Mouse (Mus musculus) MEL (cell line): ENCODE data around the gene Ing1. TPM values are rescaled to one million over a fixed set of nuclear protein-coding genes. Genes with fewer than 3 reads are reported as not detected.

Experiments
- DNase-seq: peaks from one replicate; pipeline ENCODE4 v3.0.0; 2011; ENCODE audit warnings: low read depth, low spot score
- H3K27ac ChIP-seq: 2 replicates; pipeline ENCODE4 v1.5.1; 2012; ENCODE audit warnings: low read depth, mild to moderate bottlenecking, control low read depth, low read length, moderate library complexity; ENCODE audit not compliant: control insufficient read depth
- H3K27me3 ChIP-seq, 2 experiments: fragments of 150-350 bp in 1 of 2; sonication (generic) in 1 of 2; 2 replicates each; pipeline ENCODE4 v1.6.1; 2012; ENCODE audit warnings: low read length in 2 of 2, mild to moderate bottlenecking in 2 of 2, improper control_type of control experiment in 1 of 2, moderate library complexity in 1 of 2; ENCODE audit not compliant: insufficient read depth in 2 of 2, control insufficient read depth in 1 of 2
- H3K36me3 ChIP-seq, 2 experiments: 2 replicates each; pipeline ENCODE4 v1.6.1; 2012 to 2014; ENCODE audit warnings: low read length in 2 of 2, improper control_type of control experiment in 1 of 2, inconsistent platforms in 1 of 2, mild to moderate bottlenecking in 1 of 2; ENCODE audit not compliant: insufficient read depth in 2 of 2, control insufficient read depth in 1 of 2
- H3K4me1 ChIP-seq, 2 experiments: fragments of 150-350 bp in 1 of 2; sonication (generic) in 1 of 2; 2 replicates each; pipeline ENCODE4 v1.6.1; 2012; ENCODE audit warnings: low read length in 2 of 2, improper control_type of control experiment in 1 of 2, mild to moderate bottlenecking in 1 of 2; ENCODE audit not compliant: insufficient read depth in 2 of 2, control insufficient read depth in 1 of 2
- H3K4me3 ChIP-seq, 2 experiments: fragments of 150-350 bp in 1 of 2; sonication (generic) in 1 of 2; 2 replicates each; pipeline ENCODE4 v1.5.1; 2012; ENCODE audit warnings: low read depth in 2 of 2, low read length in 2 of 2, mild to moderate bottlenecking in 2 of 2, moderate library complexity in 2 of 2, control low read depth in 1 of 2, improper control_type of control experiment in 1 of 2; ENCODE audit not compliant: control insufficient read depth in 1 of 2, insufficient read depth in 1 of 2
- H3K79me2 ChIP-seq: 2 replicates; pipeline ENCODE4 v1.6.1; 2012; ENCODE audit warnings: mild to moderate bottlenecking, low read length, moderate library complexity; ENCODE audit not compliant: control insufficient read depth, poor library complexity, insufficient read depth
- H3K9ac ChIP-seq: 2 replicates; pipeline ENCODE4 v1.6.1; 2012; ENCODE audit warnings: low read depth, mild to moderate bottlenecking, control low read depth, low read length, moderate library complexity; ENCODE audit not compliant: control insufficient read depth, poor library complexity, severe bottlenecking
- H3K9me3 ChIP-seq: fragments of 150-350 bp; sonication (generic); replicated peaks from 2 replicates; pipeline ENCODE4 v1.6.1; 2012; ENCODE audit warnings: mild to moderate bottlenecking, low read length, improper control_type of control experiment, moderate library complexity; ENCODE audit not compliant: insufficient read depth
- CHD1 ChIP-seq: IDR thresholded peaks from 2 replicates; pipeline ENCODE4 v1.6.1; 2012; ENCODE audit warnings: low read depth, mild to moderate bottlenecking, inconsistent platforms, low read length, improper control_type of control experiment
- CHD2 ChIP-seq: IDR thresholded peaks from 2 replicates; pipeline ENCODE4 v1.6.1; 2011; ENCODE audit warnings: low read length, improper control_type of control experiment
- CTCF ChIP-seq, 3 experiments: IDR thresholded peaks in 2 of 3; conservative IDR thresholded peaks in 1 of 3; 2 replicates each; pipeline ENCODE4 v1.5.1; 2011 to 2012; ENCODE audit warnings: low read length in 3 of 3, low read depth in 2 of 3, mild to moderate bottlenecking in 2 of 3, improper control_type of control experiment in 1 of 3, inconsistent platforms in 1 of 3, mixed read lengths in 1 of 3, moderate library complexity in 1 of 3; ENCODE audit not compliant: control insufficient read depth in 1 of 3, insufficient read depth in 1 of 3, poor library complexity in 1 of 3, severe bottlenecking in 1 of 3
- E2F4 ChIP-seq: IDR thresholded peaks from 2 replicates; pipeline ENCODE4 v1.6.1; 2011; ENCODE audit warnings: low read depth, low read length, improper control_type of control experiment, borderline replicate concordance
- ELF1 ChIP-seq: IDR thresholded peaks from 2 replicates; pipeline ENCODE4 v1.6.1; 2014; ENCODE audit warnings: low read depth, mild to moderate bottlenecking, inconsistent platforms, low read length, improper control_type of control experiment, moderate library complexity
- EP300 ChIP-seq, 2 experiments: IDR thresholded peaks; 2 replicates each; pipeline ENCODE4 v1.6.1; 2011; ENCODE audit warnings: improper control_type of control experiment in 2 of 2, low read length in 2 of 2, low read depth in 1 of 2, mild to moderate bottlenecking in 1 of 2
- JUND ChIP-seq: IDR thresholded peaks from 2 replicates; pipeline ENCODE4 v1.6.1; 2011; ENCODE audit warnings: low read depth, mild to moderate bottlenecking, improper control_type of control experiment, low read length
- MAX ChIP-seq: IDR thresholded peaks from 2 replicates; pipeline ENCODE4 v1.6.1; 2011; ENCODE audit warnings: low read length, improper control_type of control experiment
- MAZ ChIP-seq: IDR thresholded peaks from 2 replicates; pipeline ENCODE4 v1.6.1; 2012; ENCODE audit warnings: low read depth, mild to moderate bottlenecking, inconsistent platforms, low read length, improper control_type of control experiment
- MXI1 ChIP-seq: IDR thresholded peaks from 2 replicates; pipeline ENCODE4 v1.6.1; 2011; ENCODE audit warnings: mild to moderate bottlenecking, low read depth, low read length, improper control_type of control experiment
- MYB ChIP-seq: IDR thresholded peaks from 2 replicates; pipeline ENCODE4 v1.6.1; 2011; ENCODE audit warnings: mild to moderate bottlenecking, low read depth, low read length, improper control_type of control experiment
- MYC ChIP-seq: IDR thresholded peaks from 2 replicates; pipeline ENCODE4 v1.6.1; 2011; ENCODE audit warnings: low read depth, mild to moderate bottlenecking, low read length, improper control_type of control experiment, moderate library complexity
- NELFE ChIP-seq: IDR thresholded peaks from 2 replicates; pipeline ENCODE4 v1.6.1; 2011; ENCODE audit warnings: low read depth, low read length, improper control_type of control experiment
- POLR2A ChIP-seq, 2 experiments: IDR thresholded peaks; 2 replicates each; pipeline ENCODE4 v1.6.1; 2011 to 2012; ENCODE audit warnings: low read length in 2 of 2, mild to moderate bottlenecking in 2 of 2, control low read depth in 1 of 2, improper control_type of control experiment in 1 of 2, low read depth in 1 of 2, moderate library complexity in 1 of 2; ENCODE audit not compliant: control insufficient read depth in 1 of 2, insufficient read depth in 1 of 2, poor library complexity in 1 of 2
- POLR2AphosphoS2 ChIP-seq: IDR thresholded peaks from 2 replicates; pipeline ENCODE4 v1.6.1; 2011; ENCODE audit warnings: low read length, improper control_type of control experiment
- RAD21 ChIP-seq: IDR thresholded peaks from 2 replicates; pipeline ENCODE4 v1.6.1; 2011; ENCODE audit warnings: mild to moderate bottlenecking, low read depth, low read length, improper control_type of control experiment
- RCOR1 ChIP-seq: IDR thresholded peaks from 2 replicates; pipeline ENCODE4 v1.6.1; 2012; ENCODE audit warnings: low read depth, mild to moderate bottlenecking, inconsistent platforms, low read length, improper control_type of control experiment
- SIN3A ChIP-seq: IDR thresholded peaks from 2 replicates; pipeline ENCODE4 v1.6.1; 2012; ENCODE audit warnings: low read length, improper control_type of control experiment, inconsistent platforms
- SMC3 ChIP-seq: IDR thresholded peaks from 2 replicates; pipeline ENCODE4 v1.6.1; 2011; ENCODE audit warnings: low read depth, low read length, improper control_type of control experiment
- TAL1 ChIP-seq: IDR thresholded peaks from 2 replicates; pipeline ENCODE4 v1.6.1; 2012; ENCODE audit warnings: mild to moderate bottlenecking, inconsistent platforms, low read length, moderate library complexity, mixed read lengths
- TBP ChIP-seq: IDR thresholded peaks from 2 replicates; pipeline ENCODE4 v1.8.0; 2011; ENCODE audit warnings: low read depth, low read length, improper control_type of control experiment
- TCF12 ChIP-seq: IDR thresholded peaks from 2 replicates; pipeline ENCODE4 v1.6.1; 2014; ENCODE audit warnings: low read depth, mild to moderate bottlenecking, inconsistent platforms, low read length, improper control_type of control experiment, moderate library complexity
- UBTF ChIP-seq: IDR thresholded peaks from 2 replicates; pipeline ENCODE4 v1.6.1; 2012; ENCODE audit warnings: low read depth, mild to moderate bottlenecking, inconsistent platforms, low read length, improper control_type of control experiment, moderate library complexity, borderline replicate concordance; ENCODE audit not compliant: insufficient read depth
- USF1 ChIP-seq: IDR thresholded peaks from 2 replicates; pipeline ENCODE4 v1.6.1; 2014; ENCODE audit warnings: low read depth, mild to moderate bottlenecking, inconsistent platforms, low read length, improper control_type of control experiment, moderate library complexity
- USF2 ChIP-seq, 2 experiments: IDR thresholded peaks; 2 replicates each; pipeline ENCODE4 v1.6.1; 2011 to 2012; ENCODE audit warnings: improper control_type of control experiment in 2 of 2, low read length in 2 of 2, borderline replicate concordance in 1 of 2, inconsistent platforms in 1 of 2, low read depth in 1 of 2, mild to moderate bottlenecking in 1 of 2; ENCODE audit not compliant: insufficient read depth in 1 of 2
- ZC3H11A ChIP-seq: IDR thresholded peaks from 2 replicates; pipeline ENCODE4 v1.6.1; 2012; ENCODE audit warnings: low read depth, mild to moderate bottlenecking, inconsistent platforms, low read length, improper control_type of control experiment
- ZKSCAN1 ChIP-seq: IDR thresholded peaks from 2 replicates; pipeline ENCODE4 v1.6.1; 2012; ENCODE audit warnings: low read depth, mild to moderate bottlenecking, inconsistent platforms, low read length, improper control_type of control experiment, moderate library complexity
- ZMIZ1 ChIP-seq: IDR thresholded peaks from 2 replicates; pipeline ENCODE4 v1.6.1; 2012; ENCODE audit warnings: low read depth, mild to moderate bottlenecking, inconsistent platforms, low read length, improper control_type of control experiment, moderate library complexity
- ZNF384 ChIP-seq: IDR thresholded peaks from 2 replicates; pipeline ENCODE4 v1.6.1; 2012; ENCODE audit warnings: low read depth, mild to moderate bottlenecking, inconsistent platforms, low read length, improper control_type of control experiment
- polyA plus RNA-seq, 2 experiments: library from polyadenylated mRNA; stranded (reverse) in 1 of 2; unstranded in 1 of 2; fragments of >175 nt in 1 of 2; fragments of >200 nt in 1 of 2; gene quantifications; 2 replicates each; pipeline versions ENCODE4 v1.2.1 to v1.2.4; 2012; ENCODE audit warnings: low replicate concordance in 2 of 2, low read depth in 1 of 2; ENCODE audit not compliant: insufficient read length in 2 of 2, insufficient read depth in 1 of 2, missing spikeins in 1 of 2
- total RNA-seq: library from RNA; depleted of rRNA; stranded (reverse); fragments of 300-350 nt; gene quantifications from 2 replicates; pipeline ENCODE4 v1.2.3, GENCODE M21; 2012

Ing1 gene
- total and polyA plus RNA-seq, 3 experiments: 35.9 to 91.0 TPM; not detected in 1

GRCm38 (mm10) chr8:11557424-11557767, 2.0 kb downstream of the Ing1 start:
- Histone ChIP-seq H3K27me3 (no peaks in the 10 kb centered on the region), H3K9me3 (no peaks in the 10 kb centered on the region), H3K27ac (peak overlapping the region; percentile 78), H3K36me3 (peaks cover 0 to 17% of the 10 kb centered on the region in 2 experiments; a peak in 2 of 4 replicates), H3K4me1 (peaks cover 4 to 20% of the 10 kb centered on the region in 2 experiments; a peak in 3 of 4 replicates), H3K9ac (peak overlapping the region; percentile 94), H3K79me2 (peaks cover 44% of the 10 kb centered on the region), H3K4me3 (peak overlapping the region; percentile 91 to 98)
- TF ChIP-seq MAZ: peak; percentile 24; the same call in 1 of the 2 replicates
- 0 out of 4 replicates have a peak, but pooled peaks of 1 of the 2 experiments have one; percentile 8 for TF ChIP-seq EP300 (IDR thresholded peaks at IDR 0.05; ENCODE audit: low read depth in 1 of 2, low read length in 2 of 2)
- TF ChIP-seq POLR2A (IDR thresholded peaks at IDR 0.05; ENCODE audit: control insufficient read depth in 1 of 2, insufficient read depth in 1 of 2, low read depth in 1 of 2, low read length in 2 of 2, poor library complexity in 1 of 2): no peak
- TF ChIP-seq CHD1: 0 out of 2 replicates have a peak, but pooled peaks have one; percentile 29
- DNase-seq: no peak

GRCm38 (mm10) chr8:11557768-11558629, 2.6 kb downstream of the Ing1 start:
- no peaks in the 10 kb centered on the region for H3K9me3 ChIP-seq
- peaks cover 0 to 17% of the 10 kb centered on the region in 2 experiments; a peak in 2 of 4 replicates for H3K36me3 ChIP-seq
- peak overlapping the region; percentile 94 for H3K9ac ChIP-seq
- H3K79me2 ChIP-seq: peaks cover 44% of the 10 kb centered on the region
- H3K27me3 ChIP-seq: no peaks in the 10 kb centered on the region
- H3K4me1 ChIP-seq: peaks cover 4 to 20% of the 10 kb centered on the region in 2 experiments; a peak in 3 of 4 replicates
- peak overlapping the region; percentile 78 for H3K27ac ChIP-seq
- peak; percentile 99 for DNase-seq
- peak overlapping the region; percentile 91 to 98 for H3K4me3 ChIP-seq
- TF ChIP-seq ELF1 (no peak; the same call in 1 of the 2 replicates), MAX (no peak), ZKSCAN1 (no peak), POLR2A (IDR thresholded peaks at IDR 0.05; ENCODE audit: control insufficient read depth in 1 of 2, insufficient read depth in 1 of 2, low read depth in 1 of 2, low read length in 2 of 2, poor library complexity in 1 of 2) (peak; percentile 100), JUND (no peak), ZC3H11A (no peak), TAL1 (no peak), RCOR1 (no peak), MXI1 (peak; percentile 33; the same call in 1 of the 2 replicates), USF1 (0 out of 2 replicates have a peak, but pooled peaks have one; percentile 51), MYC (peak; percentile 61; the same call in 1 of the 2 replicates), SIN3A (peak; percentile 87), RAD21 (no peak), ZMIZ1 (peak; percentile 100), MAZ (peak; percentile 8; the same call in 1 of the 2 replicates), EP300 (IDR thresholded peaks at IDR 0.05; ENCODE audit: low read depth in 1 of 2, low read length in 2 of 2) (no peak), E2F4 (no peak), CHD2 (no peak), NELFE (peak; percentile 100), USF2 (IDR thresholded peaks at IDR 0.05; ENCODE audit: borderline replicate concordance in 1 of 2, insufficient read depth in 1 of 2, low read depth in 1 of 2, low read length in 2 of 2) (no peak), ZNF384 (peak; percentile 99), CTCF (IDR thresholded peaks at IDR 0.05 in 2 of 3, conservative IDR thresholded peaks at IDR 0.05 in 1 of 3; ENCODE audit: control insufficient read depth in 1 of 3, insufficient read depth in 1 of 3, low read depth in 2 of 3, low read length in 3 of 3, poor library complexity in 1 of 3, severe bottlenecking in 1 of 3) (0 out of 6 replicates have a peak, but pooled peaks of 1 of the 3 experiments have one; percentile 2), MYB (no peak), TCF12 (peak; percentile 58), UBTF (peak; percentile 68; the same call in 1 of the 2 replicates), SMC3 (no peak), TBP (peak; percentile 99), POLR2AphosphoS2 (peak; percentile 100)
